Mouse (Mus musculus) E14TG2a.4 (cell line): ENCODE measurements at regions not wholly inside any gene's neighbourhood (a gene's known extent, or its start where the extent isn't known, plus 50 kb on each side); places are given as distances from the start of the nearest gene placed in this dataset.

Source experiments
- H3K27me3 ChIP-seq: 2 replicates; pipeline ENCODE4 v1.6.1; 2014; ENCODE audit warnings: low read length, control low read depth; ENCODE audit not compliant: insufficient read depth
- H3K36me3 ChIP-seq: 2 replicates; pipeline ENCODE4 v1.6.1; 2014; ENCODE audit warnings: low read length, control low read depth; ENCODE audit not compliant: insufficient read depth
- H3K4me1 ChIP-seq: replicated peaks from 2 replicates; pipeline ENCODE4 v1.6.1; 2014; ENCODE audit warnings: low read depth, low read length, control low read depth
- H3K4me3 ChIP-seq: replicated peaks from 2 replicates; pipeline ENCODE4 v1.5.1; 2014; ENCODE audit warnings: mild to moderate bottlenecking, low read length
- H3K9me3 ChIP-seq: 2 replicates; pipeline ENCODE4 v1.6.1; 2014; ENCODE audit warnings: low read length, control low read depth
- CTCF ChIP-seq: conservative IDR thresholded peaks from 2 replicates; pipeline ENCODE4 v1.5.1; 2014; ENCODE audit warnings: low read length
- NANOG ChIP-seq: IDR thresholded peaks from 2 replicates; pipeline ENCODE4 v1.6.1; 2014; ENCODE audit warnings: borderline replicate concordance, low read length, mixed read lengths
- POU5F1 ChIP-seq: IDR thresholded peaks from 2 replicates; pipeline ENCODE4 v1.6.1; 2014; ENCODE audit warnings: low read length, borderline replicate concordance

GRCm38 (mm10) chr10:120646862-120647311 is 170.6 kb upstream of the Hmga2 start:
- Histone ChIP-seq H3K4me1 (peaks cover 12% of the 10 kb centered on the region; the same call in 1 of the 2 replicates), H3K9me3 (no peaks in the 10 kb centered on the region), H3K36me3 (no peaks in the 10 kb centered on the region), H3K4me3 (no peak overlapping the region), H3K27me3 (peaks cover 14% of the 10 kb centered on the region; the same call in 1 of the 2 replicates)
- TF ChIP-seq NANOG (no peak), POU5F1 (no peak), CTCF (no peak)

GRCm38 (mm10) chr10:120640847-120641246 is 164.6 kb upstream of the Hmga2 start:
- Histone ChIP-seq H3K4me3 (no peak overlapping the region), H3K9me3 (no peaks in the 10 kb centered on the region), H3K4me1 (no peaks in the 10 kb centered on the region), H3K27me3 (peaks cover 14% of the 10 kb centered on the region; the same call in 1 of the 2 replicates), H3K36me3 (no peaks in the 10 kb centered on the region)
- TF ChIP-seq NANOG (no peak), CTCF (no peak), POU5F1 (no peak)

GRCm38 (mm10) chr10:120638316-120638715 is 162.0 kb upstream of the Hmga2 start:
- Histone ChIP-seq H3K4me1 (no peaks in the 10 kb centered on the region), H3K27me3 (peaks cover 13% of the 10 kb centered on the region; the same call in 1 of the 2 replicates), H3K4me3 (no peak overlapping the region), H3K36me3 (no peaks in the 10 kb centered on the region), H3K9me3 (no peaks in the 10 kb centered on the region)
- TF ChIP-seq CTCF = no peak
- no peak for TF ChIP-seq POU5F1
- no peak for TF ChIP-seq NANOG

GRCm38 (mm10) chr10:120635818-120636543 is 159.7 kb upstream of the Hmga2 start:
- Histone ChIP-seq H3K9me3 (no peaks in the 10 kb centered on the region), H3K27me3 (0 out of 2 replicates have a peak, but pooled peaks cover 2% of the 10 kb centered on the region), H3K4me3 (no peak overlapping the region), H3K4me1 (no peaks in the 10 kb centered on the region), H3K36me3 (no peaks in the 10 kb centered on the region)
- no peak for TF ChIP-seq CTCF
- TF ChIP-seq NANOG = no peak
- TF ChIP-seq POU5F1 = no peak

- H3K27me3 ChIP-seq = no peaks in the 10 kb centered on the region
- H3K9me3 ChIP-seq = no peaks in the 10 kb centered on the region
- H3K36me3 ChIP-seq = no peaks in the 10 kb centered on the region
- H3K4me3 ChIP-seq = no peak overlapping the region
- H3K4me1 ChIP-seq = no peaks in the 10 kb centered on the region
- TF ChIP-seq POU5F1 = no peak
- TF ChIP-seq CTCF = no peak
- TF ChIP-seq NANOG = no peak
Measured at GRCm38 (mm10) chr10:120635194-120635593, 158.9 kb upstream of the Hmga2 start.

GRCm38 (mm10) chr10:120632071-120632470 is 155.8 kb upstream of the Hmga2 start:
- Histone ChIP-seq H3K36me3 (no peaks in the 10 kb centered on the region), H3K4me1 (no peaks in the 10 kb centered on the region), H3K27me3 (no peaks in the 10 kb centered on the region), H3K9me3 (no peaks in the 10 kb centered on the region), H3K4me3 (no peak overlapping the region)
- no peak for TF ChIP-seq CTCF

- Histone ChIP-seq H3K36me3 (no peaks in the 10 kb centered on the region), H3K27me3 (no peaks in the 10 kb centered on the region), H3K9me3 (no peaks in the 10 kb centered on the region), H3K4me3 (no peak overlapping the region), H3K4me1 (peaks cover 3% of the 10 kb centered on the region; the same call in 1 of the 2 replicates)
- TF ChIP-seq POU5F1 (no peak), CTCF (no peak), NANOG (no peak)
Measured at GRCm38 (mm10) chr10:120628066-120628465, 151.8 kb upstream of the Hmga2 start.

GRCm38 (mm10) chr10:120625474-120625873 is 149.2 kb upstream of the Hmga2 start:
- Histone ChIP-seq H3K27me3 (no peaks in the 10 kb centered on the region), H3K9me3 (no peaks in the 10 kb centered on the region), H3K36me3 (no peaks in the 10 kb centered on the region), H3K4me1 (peaks cover 3% of the 10 kb centered on the region; the same call in 1 of the 2 replicates), H3K4me3 (no peak overlapping the region)
- TF ChIP-seq NANOG = no peak
- TF ChIP-seq CTCF = no peak
- no peak for TF ChIP-seq POU5F1
